Mouse (Mus musculus): ENCODE results near the gene Plch1. TPM values are rescaled to one million over a fixed set of nuclear protein-coding genes. Genes with fewer than 3 reads are reported as not detected.

The Plch1 gene
- polyA plus RNA-seq, 1 experiment from 2014 or later = 20.4 TPM

- Histone ChIP-seq H3K9ac (ENCODE audit: low read depth, low read length) (no peak overlapping the region), H3K4me3 (ENCODE audit: low read length) (peak overlapping the region; percentile 81), H3K4me2 (replicated peaks; ENCODE audit: low read depth, low read length) (peak overlapping the region; percentile 97), H3K27ac (ENCODE audit: low read depth, low read length) (peak overlapping the region; percentile 55; the same call in 1 of the 2 replicates), H3K36me3 (ENCODE audit: control insufficient read depth, insufficient read depth, low read length) (no peaks in the 10 kb centered on the region), H3K9me3 (ENCODE audit: control insufficient read depth, low read length) (no peaks in the 10 kb centered on the region), H3K27me3 (ENCODE audit: control insufficient read depth, insufficient read depth, low read length) (no peaks in the 10 kb centered on the region), H3K4me1 (ENCODE audit: control insufficient read depth, insufficient read depth, low read length) (peaks cover 7% of the 10 kb centered on the region)
- 2% methylated on average over 12 of the region's 12 CpGs for WGBS
- peak; percentile 68 for ATAC-seq (ENCODE audit: low FRiP score, low TSS enrichment)
These were observed 824 bp upstream of the Plch1 start for GRCm38 (mm10) chr3:63900021-63900571.

GRCm38 (mm10) chr3:63898581-63899308, 527 bp downstream of the Plch1 start:
- Histone ChIP-seq H3K4me1 (ENCODE audit: control insufficient read depth, insufficient read depth, low read length) (peaks cover 6% of the 10 kb centered on the region; the same call in 1 of the 2 replicates), H3K4me2 (replicated peaks; ENCODE audit: low read depth, low read length) (peak overlapping the region; percentile 97), H3K36me3 (ENCODE audit: control insufficient read depth, insufficient read depth, low read length) (no peaks in the 10 kb centered on the region), H3K9ac (ENCODE audit: low read depth, low read length) (peak overlapping the region; percentile 78), H3K27me3 (ENCODE audit: control insufficient read depth, insufficient read depth, low read length) (no peaks in the 10 kb centered on the region), H3K4me3 (ENCODE audit: low read length) (peak overlapping the region; percentile 81), H3K27ac (ENCODE audit: low read depth, low read length) (peak overlapping the region; percentile 85), H3K9me3 (ENCODE audit: control insufficient read depth, low read length) (no peaks in the 10 kb centered on the region)
- WGBS = 0% methylated on average over 41 of the region's 41 CpGs
- peak; percentile 79 for ATAC-seq (ENCODE audit: low FRiP score, low TSS enrichment)

GRCm38 (mm10) chr3:63897177-63897576, 2.1 kb downstream of the Plch1 start:
- 4% methylated on average over 1 of the region's 1 CpGs for WGBS
- Histone ChIP-seq H3K27me3 (ENCODE audit: control insufficient read depth, insufficient read depth, low read length) (no peaks in the 10 kb centered on the region), H3K4me3 (ENCODE audit: low read length) (peak overlapping the region; percentile 81; the same call in 1 of the 2 replicates), H3K9ac (ENCODE audit: low read depth, low read length) (no peak overlapping the region), H3K4me2 (replicated peaks; ENCODE audit: low read depth, low read length) (peak overlapping the region; percentile 97), H3K4me1 (ENCODE audit: control insufficient read depth, insufficient read depth, low read length) (peaks cover 6% of the 10 kb centered on the region; the same call in 1 of the 2 replicates), H3K27ac (ENCODE audit: low read depth, low read length) (no peak overlapping the region), H3K9me3 (ENCODE audit: control insufficient read depth, low read length) (no peaks in the 10 kb centered on the region), H3K36me3 (ENCODE audit: control insufficient read depth, insufficient read depth, low read length) (no peaks in the 10 kb centered on the region)
- ATAC-seq (ENCODE audit: low FRiP score, low TSS enrichment) = no peak

GRCm38 (mm10) chr3:63896303-63896702, 3.0 kb downstream of the Plch1 start:
- ATAC-seq (ENCODE audit: low FRiP score, low TSS enrichment) = no peak
- Histone ChIP-seq H3K9ac (ENCODE audit: low read depth, low read length) (no peak overlapping the region), H3K36me3 (ENCODE audit: control insufficient read depth, insufficient read depth, low read length) (no peaks in the 10 kb centered on the region), H3K4me3 (ENCODE audit: low read length) (no peak overlapping the region), H3K4me1 (ENCODE audit: control insufficient read depth, insufficient read depth, low read length) (peaks cover 6% of the 10 kb centered on the region; the same call in 1 of the 2 replicates), H3K27ac (ENCODE audit: low read depth, low read length) (no peak overlapping the region), H3K27me3 (ENCODE audit: control insufficient read depth, insufficient read depth, low read length) (no peaks in the 10 kb centered on the region), H3K9me3 (ENCODE audit: control insufficient read depth, low read length) (no peaks in the 10 kb centered on the region), H3K4me2 (replicated peaks; ENCODE audit: low read depth, low read length) (0 out of 2 replicates have a peak overlapping the region, but pooled peaks have one; percentile 6)
- 50% methylated on average over 4 of the region's 4 CpGs for WGBS

- Histone ChIP-seq H3K4me1 (ENCODE audit: control insufficient read depth, insufficient read depth, low read length) (peaks cover 6% of the 10 kb centered on the region; the same call in 1 of the 2 replicates), H3K4me3 (ENCODE audit: low read length) (no peak overlapping the region), H3K27me3 (ENCODE audit: control insufficient read depth, insufficient read depth, low read length) (no peaks in the 10 kb centered on the region), H3K4me2 (replicated peaks; ENCODE audit: low read depth, low read length) (0 out of 2 replicates have a peak overlapping the region, but pooled peaks have one; percentile 6), H3K9me3 (ENCODE audit: control insufficient read depth, low read length) (no peaks in the 10 kb centered on the region), H3K27ac (ENCODE audit: low read depth, low read length) (no peak overlapping the region), H3K9ac (ENCODE audit: low read depth, low read length) (no peak overlapping the region), H3K36me3 (ENCODE audit: control insufficient read depth, insufficient read depth, low read length) (no peaks in the 10 kb centered on the region)
- 34% methylated on average over 2 of the region's 2 CpGs for WGBS
- ATAC-seq (ENCODE audit: low FRiP score, low TSS enrichment) = no peak
These were observed 3.5 kb downstream of the Plch1 start for GRCm38 (mm10) chr3:63895786-63896185.

- Histone ChIP-seq H3K27ac (ENCODE audit: low read depth, low read length) (peak overlapping the region; percentile 59; the same call in 1 of the 2 replicates), H3K9me3 (ENCODE audit: control insufficient read depth, low read length) (no peaks in the 10 kb centered on the region), H3K4me1 (ENCODE audit: control insufficient read depth, insufficient read depth, low read length) (peaks cover 4% of the 10 kb centered on the region; the same call in 1 of the 2 replicates), H3K4me2 (replicated peaks; ENCODE audit: low read depth, low read length) (peak overlapping the region; percentile 29; the same call in 1 of the 2 replicates), H3K4me3 (ENCODE audit: low read length) (no peak overlapping the region), H3K9ac (ENCODE audit: low read depth, low read length) (no peak overlapping the region), H3K27me3 (ENCODE audit: control insufficient read depth, insufficient read depth, low read length) (no peaks in the 10 kb centered on the region), H3K36me3 (ENCODE audit: control insufficient read depth, insufficient read depth, low read length) (no peaks in the 10 kb centered on the region)
- 45% methylated on average over 7 of the region's 7 CpGs for WGBS
- ATAC-seq (ENCODE audit: low FRiP score, low TSS enrichment) = no peak
These were observed 5.6 kb downstream of the Plch1 start for GRCm38 (mm10) chr3:63893677-63894076.

- Histone ChIP-seq H3K4me3 (ENCODE audit: low read length) (no peak overlapping the region), H3K4me1 (ENCODE audit: control insufficient read depth, insufficient read depth, low read length) (peaks cover 4% of the 10 kb centered on the region; the same call in 1 of the 2 replicates), H3K4me2 (replicated peaks; ENCODE audit: low read depth, low read length) (no peak overlapping the region), H3K9ac (ENCODE audit: low read depth, low read length) (no peak overlapping the region), H3K27ac (ENCODE audit: low read depth, low read length) (no peak overlapping the region), H3K36me3 (ENCODE audit: control insufficient read depth, insufficient read depth, low read length) (no peaks in the 10 kb centered on the region), H3K27me3 (ENCODE audit: control insufficient read depth, insufficient read depth, low read length) (no peaks in the 10 kb centered on the region), H3K9me3 (ENCODE audit: control insufficient read depth, low read length) (no peaks in the 10 kb centered on the region)
- WGBS = 46% methylated on average over 3 of the region's 3 CpGs
- no peak for ATAC-seq (ENCODE audit: low FRiP score, low TSS enrichment)
These were observed 7.1 kb downstream of the Plch1 start for GRCm38 (mm10) chr3:63892154-63892553.

- H3K9me3 ChIP-seq (ENCODE audit: control insufficient read depth, low read length) = peaks cover 8% of the 10 kb centered on the region; the same call in 1 of the 2 replicates
- 93% methylated on average over 2 of the region's 2 CpGs for WGBS
- no peak overlapping the region for H3K4me2 ChIP-seq (replicated peaks; ENCODE audit: low read depth, low read length)
- H3K4me1 ChIP-seq (ENCODE audit: control insufficient read depth, insufficient read depth, low read length) = no peaks in the 10 kb centered on the region
- no peak overlapping the region for H3K4me3 ChIP-seq (ENCODE audit: low read length)
- H3K27ac ChIP-seq (ENCODE audit: low read depth, low read length) = no peak overlapping the region
- peaks cover 3% of the 10 kb centered on the region; the same call in 1 of the 2 replicates for H3K36me3 ChIP-seq (ENCODE audit: control insufficient read depth, insufficient read depth, low read length)
- H3K27me3 ChIP-seq (ENCODE audit: control insufficient read depth, insufficient read depth, low read length) = no peaks in the 10 kb centered on the region
- H3K9ac ChIP-seq (ENCODE audit: low read depth, low read length) = no peak overlapping the region
- no peak for ATAC-seq (ENCODE audit: low FRiP score, low TSS enrichment)
These were observed 18.2 kb downstream of the Plch1 start for GRCm38 (mm10) chr3:63881065-63881464.

Data from kidney, embryonic 14.5 days (tissue).